Mouse (Mus musculus): ENCODE data around the gene Cd163l1.

DNA sequence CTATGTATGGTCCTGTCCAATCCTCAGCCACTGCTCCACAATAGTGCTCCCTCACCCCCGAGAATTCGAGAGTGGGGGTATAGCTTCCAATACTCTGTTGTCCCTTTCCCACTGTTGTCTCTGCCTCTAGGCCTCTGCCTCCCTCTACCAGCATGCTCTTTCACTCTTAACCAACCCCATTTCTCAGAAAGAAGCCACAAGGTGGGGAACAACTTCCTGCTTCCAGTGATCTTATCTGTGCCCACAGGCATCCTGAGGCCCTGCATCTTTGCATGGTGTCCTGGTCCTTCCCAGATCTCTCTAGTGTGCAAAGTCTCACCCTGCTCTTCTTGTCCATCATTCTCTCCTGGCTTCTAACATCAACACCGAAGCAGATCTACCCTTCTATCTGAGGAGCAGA, 11.2 kb upstream of the Cd163l1 start:
- TF ChIP-seq POLR2A (IDR thresholded peaks at IDR 0.05; ENCODE audit: low read depth, low read length) (no peak), CTCF (IDR thresholded peaks at IDR 0.05; ENCODE audit: borderline replicate concordance, insufficient read depth, low read length) (no peak)

Data from embryonic fibroblast, embryonic 13.5 days (primary cell).